Mouse (Mus musculus): ENCODE data around the gene Glis3.

The Glis3 gene

GRCm38 (mm10) chr19:28591736-28592477, 88.0 kb downstream of the Glis3 start:
- DNase-seq (ENCODE audit: low spot score in 2 of 2), result no peak

GRCm38 (mm10) chr19:28580499-28580898, 99.4 kb downstream of the Glis3 start:
- no peak for DNase-seq (ENCODE audit: low spot score in 2 of 2)

- no peak for DNase-seq (ENCODE audit: low spot score in 2 of 2)
Measured at GRCm38 (mm10) chr19:28579724-28580375, 100.0 kb downstream of the Glis3 start.

- no peak for DNase-seq (ENCODE audit: low spot score in 2 of 2)
Measured at GRCm38 (mm10) chr19:28577023-28577422, 102.9 kb downstream of the Glis3 start.

GRCm38 (mm10) chr19:28576619-28577018, 103.3 kb downstream of the Glis3 start:
- DNase-seq (ENCODE audit: low spot score in 2 of 2), result no peak

GRCm38 (mm10) chr19:28573641-28574040, 106.2 kb downstream of the Glis3 start:
- DNase-seq (ENCODE audit: low spot score in 2 of 2), result no peak

GRCm38 (mm10) chr19:28569856-28570255, 110.0 kb downstream of the Glis3 start:
- DNase-seq (ENCODE audit: low spot score in 2 of 2), result no peak

- DNase-seq (ENCODE audit: low spot score in 2 of 2), result no peak
Measured at GRCm38 (mm10) chr19:28567100-28567499, 112.8 kb downstream of the Glis3 start.

GRCm38 (mm10) chr19:28566554-28566953, 113.3 kb downstream of the Glis3 start:
- DNase-seq (ENCODE audit: low spot score in 2 of 2), result no peak

- DNase-seq (ENCODE audit: low spot score in 2 of 2), result no peak
Measured at GRCm38 (mm10) chr19:28561697-28562002, 118.2 kb downstream of the Glis3 start.

GRCm38 (mm10) chr19:28560801-28561696, 118.8 kb downstream of the Glis3 start:
- no peak for DNase-seq (ENCODE audit: low spot score in 2 of 2)

- no peak for DNase-seq (ENCODE audit: low spot score in 2 of 2)
Measured at GRCm38 (mm10) chr19:28559836-28560235, 120.0 kb downstream of the Glis3 start.

- DNase-seq (ENCODE audit: low spot score in 2 of 2), result no peak
Measured at GRCm38 (mm10) chr19:28559400-28559799, 120.5 kb downstream of the Glis3 start.

- no peak for DNase-seq (ENCODE audit: low spot score in 2 of 2)
Measured at GRCm38 (mm10) chr19:28558661-28559060, 121.2 kb downstream of the Glis3 start.

- no peak for DNase-seq (ENCODE audit: low spot score in 2 of 2)
Measured at GRCm38 (mm10) chr19:28557559-28558328, 122.1 kb downstream of the Glis3 start.

- DNase-seq (ENCODE audit: low spot score in 2 of 2), result no peak
Measured at GRCm38 (mm10) chr19:28555181-28555929, 124.5 kb downstream of the Glis3 start.

- DNase-seq (ENCODE audit: low spot score in 2 of 2), result no peak
Measured at GRCm38 (mm10) chr19:28550611-28551010, 129.3 kb downstream of the Glis3 start.

GRCm38 (mm10) chr19:28546933-28547332, 132.9 kb downstream of the Glis3 start:
- no peak for DNase-seq (ENCODE audit: low spot score in 2 of 2)

- no peak for DNase-seq (ENCODE audit: low spot score in 2 of 2)
Measured at GRCm38 (mm10) chr19:28545493-28545892, 134.4 kb downstream of the Glis3 start.

- no peak for DNase-seq (ENCODE audit: low spot score in 2 of 2)
Measured at GRCm38 (mm10) chr19:28538813-28539212, 141.1 kb downstream of the Glis3 start.

- no peak for DNase-seq (ENCODE audit: low spot score in 2 of 2)
Measured at GRCm38 (mm10) chr19:28534964-28535363, 144.9 kb downstream of the Glis3 start.

Measured in spleen, postnatal 14 days (tissue).